Mouse (Mus musculus) stomach, embryonic 14.5 days (tissue): ENCODE measurements around the gene Btbd2. TPM values are rescaled to one million over a fixed set of nuclear protein-coding genes. Genes with fewer than 3 reads are reported as not detected.

Experiments
- ATAC-seq: fragments of 200-750 bp; cut with Nextera tagmentation; 2 replicates; pipeline ENCODE4 v1.8.0; 2017; ENCODE audit warnings: low read depth, moderate TSS enrichment; ENCODE audit not compliant: insufficient number of reproducible peaks, insufficient read depth, low FRiP score
- H3K27ac ChIP-seq: fragments of 300-500 bp; sonication (generic); 2 replicates; pipeline ENCODE4 v1.5.1; 2014; ENCODE audit warnings: mild to moderate bottlenecking, low read length, moderate library complexity, mixed read lengths
- H3K27me3 ChIP-seq: fragments of 300-500 bp; sonication (generic); 2 replicates; pipeline ENCODE4 v1.6.1; 2014; ENCODE audit warnings: low read length, control low read depth, mixed read lengths; ENCODE audit not compliant: control insufficient read depth, insufficient read depth
- H3K36me3 ChIP-seq: fragments of 300-500 bp; sonication (generic); 2 replicates; pipeline ENCODE4 v1.6.1; 2014; ENCODE audit warnings: mild to moderate bottlenecking, control low read depth, low read length, moderate library complexity, mixed read lengths; ENCODE audit not compliant: control insufficient read depth, insufficient read depth
- H3K4me1 ChIP-seq: fragments of 300-500 bp; sonication (generic); 2 replicates; pipeline ENCODE4 v1.6.1; 2014; ENCODE audit warnings: low read length, control low read depth, mixed read lengths; ENCODE audit not compliant: control insufficient read depth, insufficient read depth
- H3K4me2 ChIP-seq: fragments of 300-500 bp; sonication (generic); replicated peaks from 2 replicates; pipeline ENCODE4 v1.6.1; 2014; ENCODE audit warnings: low read depth, low read length, control low read depth
- H3K4me3 ChIP-seq: fragments of 300-500 bp; sonication (generic); 2 replicates; pipeline ENCODE4 v1.5.1; 2014; ENCODE audit warnings: low read depth, low read length, control low read depth
- H3K9ac ChIP-seq: fragments of 300-500 bp; sonication (generic); replicated peaks from 2 replicates; pipeline ENCODE4 v1.6.1; 2014; ENCODE audit warnings: low read depth, mild to moderate bottlenecking, control low read depth, low read length, moderate library complexity, mixed read lengths
- H3K9me3 ChIP-seq: fragments of 300-500 bp; sonication (generic); 2 replicates; pipeline ENCODE4 v1.6.1; 2016; ENCODE audit warnings: low read depth, low read length, control low read depth; ENCODE audit not compliant: control insufficient read depth
- WGBS: fragments of 180-500 bp; shearing (Covaris S2); extraction: QIAGEN DNeasy Blood & Tissue Kit; methylation state at CpG from one replicate; pipeline ENCODE4 v1.1.7; 2014; 5-methylcytosine and 5-hydroxymethylcytosine counted together
- polyA plus RNA-seq: library from polyadenylated mRNA; unstranded; fragments of >200 nt; fragmentation: Nextera tagmentation; extraction: Ambion mirVana; gene quantifications from 2 replicates; pipeline ENCODE4 v1.2.1, GENCODE M21; 2014

The Btbd2 gene
- polyA plus RNA-seq, 1 experiment from 2014 or later, result 46.3 TPM

DNA sequence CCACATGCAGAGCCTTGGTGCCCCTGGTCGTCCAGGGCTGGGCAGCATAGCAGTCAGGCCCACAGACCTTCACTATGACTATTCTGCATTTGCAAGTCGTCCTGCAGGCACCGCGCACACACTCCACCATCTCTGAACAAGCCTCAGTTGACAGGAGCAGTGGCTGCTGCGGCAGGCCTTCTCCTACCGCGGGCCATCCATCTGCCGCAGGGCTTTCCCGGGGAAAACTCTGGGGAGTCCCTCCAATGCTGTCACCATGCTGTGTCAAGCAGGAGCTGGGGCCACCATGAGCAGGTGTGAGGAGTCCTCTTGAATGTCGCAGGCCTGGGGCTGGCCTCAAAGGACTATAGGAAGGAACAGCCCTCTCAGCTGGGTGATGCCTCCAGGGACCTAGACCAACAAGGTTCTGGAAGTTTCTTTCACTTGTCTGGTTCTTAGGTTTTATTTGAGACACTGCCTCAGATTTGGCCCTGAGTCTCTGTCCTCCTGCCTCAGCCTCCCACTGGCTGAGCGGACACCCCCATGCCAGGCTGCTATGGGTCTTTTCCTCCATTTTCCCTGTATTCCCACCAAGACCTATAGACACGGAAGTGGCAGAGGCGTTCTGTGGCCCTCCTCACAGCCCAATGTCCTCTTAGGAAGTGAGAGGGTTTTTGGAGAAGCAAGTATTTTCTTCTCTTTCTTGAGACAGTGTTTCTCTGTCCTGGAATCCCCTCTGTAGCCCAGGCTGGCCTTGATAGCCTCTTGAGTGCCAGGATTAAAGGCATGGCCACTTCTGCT lies 37.5 kb upstream of the Btbd2 start:
- no peaks in the 10 kb centered on the region for H3K9me3 ChIP-seq
- ATAC-seq, result no peak
- no peak overlapping the region for H3K27ac ChIP-seq
- H3K4me1 ChIP-seq, result peaks cover 3% of the 10 kb centered on the region
- H3K27me3 ChIP-seq, result no peaks in the 10 kb centered on the region
- H3K36me3 ChIP-seq, result peaks cover 21% of the 10 kb centered on the region
- WGBS, result 89% methylated on average over 13 of the region's 13 CpGs
- H3K9ac ChIP-seq, result no peak overlapping the region
- no peak overlapping the region for H3K4me3 ChIP-seq
- no peak overlapping the region for H3K4me2 ChIP-seq

DNA sequence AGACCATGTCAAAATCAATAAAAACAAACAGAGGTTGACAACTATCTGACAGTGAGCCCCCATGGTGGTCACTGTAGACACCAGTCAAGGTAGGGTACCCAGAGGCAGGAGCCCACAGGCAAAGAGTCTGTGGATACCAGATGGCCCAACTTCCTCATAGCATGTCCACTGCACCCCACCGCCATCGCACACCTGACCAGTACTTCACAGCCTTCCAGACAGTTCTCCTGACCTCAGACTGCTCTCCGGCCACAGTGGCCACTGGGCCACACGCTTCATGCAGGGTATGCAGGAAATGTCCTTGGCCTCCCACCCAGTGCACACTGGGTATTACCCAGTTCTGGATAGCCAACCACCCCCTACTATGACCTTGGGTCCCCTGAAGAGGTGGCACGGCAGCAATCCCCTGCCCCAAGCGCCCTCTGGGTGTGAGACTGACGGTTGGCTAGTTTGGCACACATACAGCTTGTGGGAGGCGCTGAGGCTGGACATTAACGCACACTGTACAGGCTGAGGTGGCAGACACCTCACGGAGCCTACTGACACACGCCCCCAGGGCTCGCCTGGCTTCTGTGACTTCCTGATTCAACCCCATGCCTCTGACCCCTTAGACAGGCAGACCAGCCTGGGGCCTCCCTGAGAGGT lies 36.7 kb upstream of the Btbd2 start:
- WGBS, result 93% methylated on average over 12 of the region's 12 CpGs
- Histone ChIP-seq H3K4me2 (no peak overlapping the region), H3K27me3 (no peaks in the 10 kb centered on the region), H3K4me3 (no peak overlapping the region), H3K4me1 (peaks cover 3% of the 10 kb centered on the region), H3K36me3 (peaks cover 25% of the 10 kb centered on the region), H3K9me3 (no peaks in the 10 kb centered on the region), H3K9ac (no peak overlapping the region), H3K27ac (no peak overlapping the region)
- ATAC-seq, result no peak

DNA sequence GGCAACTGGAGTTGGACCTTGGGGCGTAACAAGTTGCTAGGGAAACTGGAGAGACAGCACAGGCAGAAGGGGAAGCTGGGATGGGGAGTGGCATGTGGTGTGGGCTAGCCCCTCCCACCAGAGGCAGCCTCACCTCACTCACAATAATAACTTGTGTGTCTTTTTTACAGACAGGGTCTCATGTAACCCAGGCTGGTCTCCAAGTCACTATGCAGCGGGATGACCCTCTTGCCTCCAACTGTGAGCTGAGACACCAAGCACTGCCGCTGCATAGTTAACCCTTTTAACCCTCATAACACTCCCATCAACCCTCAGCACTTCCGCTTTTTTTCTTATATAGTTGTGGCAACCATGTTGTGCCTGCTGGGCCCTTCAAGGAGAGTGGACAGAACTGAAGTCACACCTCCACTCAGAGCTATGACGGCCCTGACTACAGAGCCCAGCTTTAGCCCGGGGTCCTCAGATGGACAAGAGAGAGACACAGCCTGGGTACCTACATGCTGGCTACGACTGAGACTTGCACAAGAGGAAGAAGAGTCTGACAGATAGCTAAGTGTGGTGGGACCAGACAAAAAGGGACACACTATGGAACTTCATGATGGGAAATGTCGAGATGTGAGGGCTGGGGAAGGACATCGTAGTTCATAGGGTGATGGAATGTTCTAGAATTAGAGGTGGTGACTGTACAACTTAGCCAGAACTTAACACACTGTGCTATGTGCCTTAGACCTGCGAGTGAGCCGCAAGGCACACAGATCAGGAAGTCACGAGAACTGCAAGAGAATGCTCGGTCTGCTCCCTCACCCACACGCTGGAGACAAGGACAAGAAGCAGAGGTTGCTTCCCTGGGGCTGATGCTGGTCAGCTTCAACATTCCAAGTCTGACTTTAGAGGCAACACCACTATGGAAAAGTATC lies 35.6 kb upstream of the Btbd2 start:
- no peak for ATAC-seq
- no peaks in the 10 kb centered on the region for H3K9me3 ChIP-seq
- H3K27ac ChIP-seq, result no peak overlapping the region
- H3K9ac ChIP-seq, result no peak overlapping the region
- 78% methylated on average over 14 of the region's 14 CpGs for WGBS
- H3K4me2 ChIP-seq, result no peak overlapping the region
- peaks cover 26% of the 10 kb centered on the region for H3K36me3 ChIP-seq
- H3K27me3 ChIP-seq, result no peaks in the 10 kb centered on the region
- peaks cover 3% of the 10 kb centered on the region for H3K4me1 ChIP-seq
- no peak overlapping the region for H3K4me3 ChIP-seq

DNA sequence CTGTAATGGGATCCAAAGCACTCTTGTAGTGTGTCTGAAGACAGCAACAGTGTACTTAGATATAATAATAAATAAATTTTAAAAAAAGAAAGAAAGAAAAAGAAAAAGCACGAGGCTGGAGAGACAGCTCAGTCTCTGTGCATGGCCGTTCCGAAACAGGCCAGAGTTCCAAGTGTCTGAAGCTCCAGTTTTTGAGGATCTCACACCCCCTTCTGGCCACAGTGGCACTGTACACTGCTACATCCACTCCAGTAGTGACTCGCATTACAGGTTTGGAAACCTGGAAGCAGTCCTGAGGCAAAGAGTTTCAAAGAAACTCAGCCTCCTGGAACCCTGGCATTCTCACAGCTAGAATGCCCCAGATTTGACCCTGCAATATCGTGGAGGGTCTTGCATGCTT lies 31.0 kb upstream of the Btbd2 start:
- ATAC-seq, result peak; percentile 83; the same call in 1 of the 2 replicates
- H3K9ac ChIP-seq, result no peak overlapping the region
- no peaks in the 10 kb centered on the region for H3K4me1 ChIP-seq
- H3K4me2 ChIP-seq, result no peak overlapping the region
- peaks cover 40% of the 10 kb centered on the region for H3K36me3 ChIP-seq
- WGBS, result 37% methylated on average over 5 of the region's 5 CpGs
- no peak overlapping the region for H3K27ac ChIP-seq
- H3K27me3 ChIP-seq, result no peaks in the 10 kb centered on the region
- H3K4me3 ChIP-seq, result no peak overlapping the region
- H3K9me3 ChIP-seq, result no peaks in the 10 kb centered on the region

DNA sequence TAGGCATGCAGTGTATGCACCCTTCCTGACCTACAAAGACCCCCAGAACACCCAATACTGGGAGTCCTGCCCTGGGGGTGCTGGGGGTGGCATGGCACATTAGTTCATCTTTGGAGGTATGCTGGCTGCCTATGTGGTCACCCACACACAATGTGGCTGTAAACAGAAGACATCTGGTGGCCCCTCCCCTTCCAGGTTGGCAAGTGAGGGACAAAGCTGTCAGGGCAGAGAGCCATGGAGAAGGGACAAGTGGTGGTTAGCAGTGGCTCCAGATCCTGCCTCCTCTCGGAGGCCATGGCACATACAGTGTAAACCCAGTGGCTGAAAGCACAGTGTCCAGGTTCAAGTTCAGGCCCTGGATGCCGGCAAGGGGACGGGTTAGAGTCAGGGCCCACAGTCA lies 29.7 kb upstream of the Btbd2 start:
- H3K9ac ChIP-seq, result no peak overlapping the region
- H3K27ac ChIP-seq, result no peak overlapping the region
- ATAC-seq, result no peak
- no peaks in the 10 kb centered on the region for H3K4me1 ChIP-seq
- no peak overlapping the region for H3K4me3 ChIP-seq
- H3K4me2 ChIP-seq, result no peak overlapping the region
- H3K36me3 ChIP-seq, result peaks cover 40% of the 10 kb centered on the region
- H3K27me3 ChIP-seq, result no peaks in the 10 kb centered on the region
- 92% methylated on average over 3 of the region's 3 CpGs for WGBS
- H3K9me3 ChIP-seq, result no peaks in the 10 kb centered on the region

DNA sequence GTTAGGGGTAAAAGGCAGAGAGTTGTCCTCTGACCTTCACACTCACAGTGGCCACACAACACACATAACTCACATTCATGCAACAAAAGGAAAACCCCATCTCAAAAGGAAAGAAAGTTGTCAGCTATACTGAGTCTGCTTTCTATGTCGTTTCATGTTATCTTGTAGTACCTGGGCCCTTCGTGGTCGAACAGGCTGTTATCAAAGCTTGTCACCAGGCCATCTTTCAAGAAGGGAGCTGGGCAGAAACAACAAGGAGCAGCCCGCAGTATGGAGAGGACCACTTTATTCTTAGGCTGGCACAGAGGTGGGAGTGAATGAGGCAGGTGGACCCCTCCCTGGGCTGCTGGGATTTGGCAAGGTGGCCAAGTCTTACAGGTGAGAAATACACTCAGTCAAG lies 28.1 kb upstream of the Btbd2 start:
- peaks cover 29% of the 10 kb centered on the region for H3K36me3 ChIP-seq

DNA sequence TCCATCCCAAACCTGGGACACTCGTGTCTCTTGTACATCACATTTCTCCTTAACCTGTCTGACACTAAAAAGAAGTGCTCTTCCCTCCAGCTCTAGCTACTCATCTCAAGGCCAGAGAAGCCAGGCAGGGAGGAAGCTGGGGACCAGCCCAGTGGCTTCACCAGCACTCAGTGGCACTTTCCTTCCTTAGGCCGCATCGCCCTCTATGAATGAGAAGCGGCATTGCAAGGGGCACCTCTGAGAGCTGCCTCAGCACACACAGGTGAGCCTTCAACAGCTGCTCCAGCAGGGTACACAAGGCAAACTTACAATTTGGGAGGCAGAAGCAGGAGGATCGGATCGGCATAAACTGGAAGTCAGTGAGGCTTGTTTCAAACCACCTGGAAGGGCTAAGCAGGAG lies 27.3 kb upstream of the Btbd2 start:
- Histone ChIP-seq H3K4me1 (peaks cover 2% of the 10 kb centered on the region; the same call in 1 of the 2 replicates), H3K27ac (no peak overlapping the region), H3K9me3 (no peaks in the 10 kb centered on the region), H3K4me3 (no peak overlapping the region), H3K27me3 (no peaks in the 10 kb centered on the region), H3K36me3 (peaks cover 21% of the 10 kb centered on the region; the same call in 1 of the 2 replicates), H3K4me2 (no peak overlapping the region), H3K9ac (no peak overlapping the region)
- 0 out of 2 replicates have a peak, but pooled peaks have one; percentile 38 for ATAC-seq
- 62% methylated on average over 6 of the region's 6 CpGs for WGBS

More for the DNA sequence above, 28.1 kb upstream of the Btbd2 start:
- H3K27ac ChIP-seq, result no peak overlapping the region
- H3K4me3 ChIP-seq, result no peak overlapping the region
- H3K27me3 ChIP-seq, result no peaks in the 10 kb centered on the region
- no peak overlapping the region for H3K4me2 ChIP-seq
- WGBS, result 77% methylated on average over 4 of the region's 4 CpGs
- H3K9ac ChIP-seq, result no peak overlapping the region
- H3K9me3 ChIP-seq, result no peaks in the 10 kb centered on the region
- no peaks in the 10 kb centered on the region for H3K4me1 ChIP-seq
- no peak for ATAC-seq

DNA sequence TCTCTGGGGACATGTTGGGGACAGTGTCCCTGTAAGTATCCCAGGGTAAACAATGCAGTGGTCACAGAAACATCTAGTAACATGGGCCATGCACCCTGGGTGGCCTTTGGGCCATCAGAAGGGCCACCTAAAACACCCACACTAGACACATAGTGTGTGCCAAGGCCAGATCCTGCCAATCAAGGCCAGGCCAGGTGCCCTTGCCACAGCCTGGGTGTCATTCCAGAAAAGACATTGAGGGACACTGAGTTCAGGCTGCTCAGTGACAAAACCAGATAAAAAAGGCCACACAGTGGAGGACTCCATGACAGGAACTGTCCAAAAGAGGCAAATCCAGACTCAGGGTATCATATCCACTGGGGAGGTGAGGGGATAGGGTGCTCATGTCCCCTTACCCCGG lies 26.8 kb upstream of the Btbd2 start:
- Histone ChIP-seq H3K27me3 (no peaks in the 10 kb centered on the region), H3K9me3 (no peaks in the 10 kb centered on the region), H3K4me1 (peaks cover 8% of the 10 kb centered on the region; the same call in 1 of the 2 replicates), H3K27ac (no peak overlapping the region), H3K4me3 (no peak overlapping the region), H3K4me2 (no peak overlapping the region), H3K9ac (no peak overlapping the region), H3K36me3 (peaks cover 21% of the 10 kb centered on the region; the same call in 1 of the 2 replicates)
- no peak for ATAC-seq
- 97% methylated on average over 1 of the region's 1 CpGs for WGBS
